Mouse (Mus musculus) liver, postnatal 0 days (tissue): Measurements from ENCODE around the gene Hoxc4.

Source experiments
- CTCF ChIP-seq: sonication (generic); IDR thresholded peaks from 2 replicates; pipeline ENCODE4 v1.5.1; 2016; ENCODE audit warnings: antibody characterized with exemption, low read depth
- EP300 ChIP-seq: IDR thresholded peaks from 2 replicates; pipeline ENCODE4 v1.6.1; 2016; ENCODE audit warnings: antibody characterized with exemption, low read depth, mild to moderate bottlenecking

GRCm38 (mm10) chr15:103060341-103061130 lies 41.8 kb downstream of the Hoxc4 start:
- TF ChIP-seq EP300 = no peak
- no peak for TF ChIP-seq CTCF
